Mouse (Mus musculus) bone marrow, adult 2 months (tissue): Measurements from ENCODE around the gene Gm9857.

ENCODE experiments used
- CTCF ChIP-seq: fragments of 200-500 bp; IDR thresholded peaks from 2 replicates; pipeline ENCODE4 v1.5.1; 2011; ENCODE audit warnings: low read length, control low read depth; ENCODE audit not compliant: control insufficient read depth, insufficient read depth
- POLR2A ChIP-seq: fragments of 200-500 bp; IDR thresholded peaks from 2 replicates; pipeline ENCODE4 v1.6.1; 2011; ENCODE audit warnings: low read depth, mild to moderate bottlenecking, control low read depth, low read length, borderline replicate concordance; ENCODE audit not compliant: control insufficient read depth

- TF ChIP-seq CTCF (no peak), POLR2A (no peak)
These were observed at the start of gene Gm9857 for GRCm38 (mm10) chr3:108940001-108940633.
